Comparison of ENCODE assay signal across 19 mouse cellular contexts in genomic region chr5:119059223-119059622, GRCm38 (mm10).
DNase-seq lines count a peak whose midpoint lies in the region; ATAC-seq and TF ChIP-seq lines count a peak whose summit lies in the region.
"Had no signal": no experiment of that assay in that cellular context is flagged by ENCODE, and none has a peak within 500 bp of the region (broad histone marks: within the 10 kb centered on the region; RNA-seq: fewer than 3 reads in every experiment).

No protein-coding gene starts in this region.

- peak overlapping the region; percentile 93 for H3K27ac ChIP-seq in heart, adult 2 months
- H3K27ac ChIP-seq in kidney, embryonic 15.5 days: peak overlapping the region; percentile 66
- peak overlapping the region; percentile 58; the same call in 1 of the 2 replicates for H3K27ac ChIP-seq in lung, embryonic 14.5 days (ENCODE audit: low read depth)
- H3K27ac ChIP-seq: limb, embryonic 13.5 days; liver, embryonic 14.5 days; midbrain, embryonic 15.5 days; neural tube, embryonic 12.5 days; stomach, postnatal 0 days had no signal

- peaks cover 15% of the 10 kb centered on the region for H3K4me1 ChIP-seq in heart, adult 2 months (ENCODE audit: control insufficient read depth, insufficient read depth, low read length)
- H3K4me1 ChIP-seq in kidney, embryonic 15.5 days: peaks cover 22% of the 10 kb centered on the region
- no peaks in the 10 kb centered on the region for H3K4me1 ChIP-seq in lung, embryonic 14.5 days (ENCODE audit: insufficient read depth)

- DNase-seq in heart, adult 2 months: no peak
- no peak for DNase-seq in heart, adult 11 months
- DNase-seq in kidney, adult 8-10 months: no peak
- no peak for DNase-seq in lung, embryonic 14.5 days
- DNase-seq in lung, postnatal 4 days: no peak
- DNase-seq in gonadal fat pad, adult 2 months (ENCODE audit: low read depth): peak; percentile 77
- DNase-seq: cerebellum, adult 8-10 months; cerebellum, postnatal 36 days; layer of hippocampus, postnatal 36 days; right cerebral cortex, postnatal 14 days; thymus, adult 2 months; thymus, postnatal 4 days had no signal

- ATAC-seq in kidney, embryonic 15.5 days (replicated peaks; ENCODE audit: low FRiP score): no peak
- no peak for ATAC-seq in lung, embryonic 14.5 days (ENCODE audit: insufficient read depth)
- ATAC-seq: forebrain, embryonic 14.5 days; midbrain, embryonic 15.5 days had no signal

- no peak overlapping the region for H3K4me3 ChIP-seq in heart, adult 2 months
- no peak overlapping the region for H3K4me3 ChIP-seq in kidney, embryonic 15.5 days (replicated peaks)
- no peak overlapping the region for H3K4me3 ChIP-seq in lung, embryonic 14.5 days (ENCODE audit: low read depth, low read length)
- H3K4me3 ChIP-seq: limb, embryonic 13.5 days; midbrain, embryonic 15.5 days; neural tube, embryonic 12.5 days had no signal

- TF ChIP-seq CTCF in heart, adult 2 months (IDR thresholded peaks at IDR 0.05): no peak
- no peak for TF ChIP-seq CTCF in lung, embryonic 14.5 days (IDR thresholded peaks at IDR 0.05; ENCODE audit: low read depth)

- no peak overlapping the region for H3K4me2 ChIP-seq in kidney, embryonic 15.5 days
- no peak overlapping the region for H3K4me2 ChIP-seq in lung, embryonic 14.5 days
- H3K4me2 ChIP-seq: limb, embryonic 13.5 days; midbrain, embryonic 15.5 days; neural tube, embryonic 12.5 days had no signal

- 84% methylated on average over 2 of the region's 2 CpGs for WGBS in heart, adult 2 months
- WGBS in kidney, embryonic 15.5 days: 76% methylated on average over 2 of the region's 2 CpGs
- 83% methylated on average over 2 of the region's 2 CpGs for WGBS in lung, embryonic 14.5 days

- no peak for TF ChIP-seq POLR2A in heart, adult 2 months (IDR thresholded peaks at IDR 0.05; ENCODE audit: insufficient read depth, low read depth, low read length)

- TF ChIP-seq EP300 in heart, adult 2 months (IDR thresholded peaks at IDR 0.05; ENCODE audit: insufficient read depth, low read depth, low read length): no peak

- no peaks in the 10 kb centered on the region for H3K79me2 ChIP-seq in heart, adult 2 months (replicated peaks; ENCODE audit: control insufficient read depth, insufficient read depth, low read length)

- 0 out of 2 replicates have a peak, but pooled peaks cover 2% of the 10 kb centered on the region for H3K27me3 ChIP-seq in heart, adult 2 months (ENCODE audit: control insufficient read depth, insufficient read depth, low read length)
- H3K27me3 ChIP-seq in kidney, embryonic 15.5 days: peaks cover 9% of the 10 kb centered on the region
- no peaks in the 10 kb centered on the region for H3K27me3 ChIP-seq in lung, embryonic 14.5 days (ENCODE audit: insufficient read depth, low read length)
- H3K27me3 ChIP-seq: midbrain, embryonic 15.5 days had no signal

- H3K36me3 ChIP-seq in heart, adult 2 months (ENCODE audit: control insufficient read depth, insufficient read depth, low read length): no peaks in the 10 kb centered on the region
- H3K36me3 ChIP-seq in kidney, embryonic 15.5 days: no peaks in the 10 kb centered on the region
- H3K36me3 ChIP-seq in lung, embryonic 14.5 days (ENCODE audit: insufficient read depth): no peaks in the 10 kb centered on the region
- H3K36me3 ChIP-seq: limb, embryonic 13.5 days; midbrain, embryonic 15.5 days; neural tube, embryonic 12.5 days had no signal

- no peaks in the 10 kb centered on the region for H3K9me3 ChIP-seq in kidney, embryonic 15.5 days (replicated peaks)
- H3K9me3 ChIP-seq in lung, embryonic 14.5 days (ENCODE audit: low read depth, low read length): no peaks in the 10 kb centered on the region
- H3K9me3 ChIP-seq: limb, embryonic 13.5 days; midbrain, embryonic 15.5 days; neural tube, embryonic 12.5 days had no signal

- intact Hi-C loops in heart, adult 2 months (cut with DNase I): loop anchor here (5.0 kb wide), 2 partner anchors 92 to 613 kb away; partner anchors contain the start of gene Tbx3

- H3K9ac ChIP-seq in heart, adult 2 months (ENCODE audit: low read depth, low read length): no peak overlapping the region
- H3K9ac ChIP-seq in kidney, embryonic 15.5 days: no peak overlapping the region
- H3K9ac ChIP-seq in lung, embryonic 14.5 days: no peak overlapping the region
- H3K9ac ChIP-seq: limb, embryonic 13.5 days; liver, embryonic 14.5 days; midbrain, embryonic 15.5 days; neural tube, embryonic 12.5 days had no signal
